Mouse (Mus musculus): ENCODE measurements around the gene Esrrg.

GRCm38 (mm10) chr1:187907871-187908270, 299.3 kb downstream of the Esrrg start:
- TF ChIP-seq CTCF (IDR thresholded peaks at IDR 0.05; ENCODE audit: low read depth, low read length) (no peak), GATA1 (IDR thresholded peaks at IDR 0.05; ENCODE audit: borderline replicate concordance, low read length) (no peak)
